Mouse (Mus musculus): ENCODE measurements around the gene Veph1.

Gene Veph1

DNA sequence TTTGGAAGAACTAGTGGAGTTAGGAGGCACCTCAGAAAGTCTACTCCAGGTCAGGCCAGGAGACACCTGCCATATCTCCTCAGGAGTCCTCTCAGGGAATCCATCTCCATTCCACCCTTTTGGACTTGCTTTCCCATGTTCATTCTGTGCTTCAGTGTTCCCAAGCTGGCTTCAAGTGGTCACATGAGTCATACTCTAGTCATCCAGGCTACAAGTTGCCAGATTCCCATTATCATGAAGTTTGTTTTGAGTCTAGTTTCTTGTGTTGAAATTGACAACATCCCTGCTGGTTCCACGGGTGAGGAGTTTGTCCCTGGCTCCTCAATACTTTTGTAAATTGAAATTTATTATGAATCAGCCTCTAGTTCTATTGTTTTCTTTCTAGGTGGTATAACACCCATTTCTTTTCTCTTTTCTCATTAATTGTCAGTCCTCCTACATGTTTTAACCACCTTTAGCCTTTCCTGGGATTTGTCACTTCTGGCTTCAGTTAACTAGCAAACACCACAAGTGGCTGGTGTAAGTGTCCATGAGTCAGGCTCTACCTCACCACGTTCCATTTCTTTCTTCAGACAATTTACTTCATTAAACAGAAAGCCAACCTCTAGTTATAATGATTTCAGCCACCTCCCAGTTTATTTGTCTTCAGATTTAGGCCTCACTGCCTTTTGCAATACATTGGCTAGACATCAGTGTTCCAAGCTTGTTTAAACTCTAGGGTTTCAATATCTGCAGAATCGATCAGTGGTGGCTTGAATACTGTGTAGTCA lies 288.8 kb downstream of the Veph1 start:
- no peak for DNase-seq

DNA sequence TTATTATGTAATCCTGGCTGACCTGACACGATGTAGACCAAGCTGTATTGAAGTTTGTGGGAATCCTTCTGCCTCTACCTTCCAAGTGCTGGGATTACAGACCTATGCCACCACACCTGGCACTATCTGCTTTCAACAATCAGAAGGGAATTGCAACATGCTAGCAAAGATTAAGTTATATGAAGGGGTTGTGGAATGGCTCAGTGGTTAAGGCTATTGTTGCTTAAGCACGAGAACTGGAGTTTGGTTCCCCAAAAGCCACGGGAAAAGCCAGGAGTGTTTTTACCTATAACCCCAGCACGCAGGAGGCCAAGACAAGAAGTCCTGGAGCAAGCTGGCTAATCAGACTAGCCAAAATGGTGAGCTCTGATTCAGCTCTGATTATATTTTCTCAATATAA lies 291.6 kb downstream of the Veph1 start:
- DNase-seq: no peak

DNA sequence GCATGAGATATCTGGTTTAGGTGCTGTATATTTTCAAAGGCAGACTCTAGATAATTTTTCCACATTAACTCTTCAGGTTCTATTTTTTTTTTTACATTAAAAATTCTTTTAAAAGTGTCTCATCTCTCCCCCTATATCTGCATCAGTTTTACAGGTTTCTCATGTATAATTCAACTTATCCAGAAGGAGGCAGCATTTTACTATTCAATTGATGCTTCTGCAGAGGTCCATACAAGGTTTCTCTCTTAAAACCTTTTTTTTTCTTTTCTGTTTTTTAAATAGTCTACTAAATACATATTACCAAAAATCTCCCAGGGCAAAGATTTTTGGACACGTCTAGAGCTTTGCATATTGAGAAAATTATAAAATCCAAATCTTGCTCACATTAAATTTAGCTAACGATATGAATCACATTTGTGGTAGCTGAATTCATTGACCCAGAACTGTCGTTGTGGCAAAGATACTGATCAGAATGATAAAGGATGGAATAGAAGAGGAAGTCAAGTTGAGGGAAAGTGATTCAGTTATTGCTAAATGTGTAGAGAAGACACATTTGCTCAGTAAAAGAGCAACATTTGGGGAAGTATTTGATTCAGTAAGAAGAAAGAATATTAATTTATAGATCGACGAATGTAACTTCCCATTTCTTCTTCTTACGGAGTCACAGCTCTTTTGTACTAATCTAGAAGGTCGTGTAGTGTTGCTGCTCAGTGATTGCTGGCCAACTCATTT lies 292.3 kb downstream of the Veph1 start:
- no peak for DNase-seq
